Mouse (Mus musculus) adrenal gland, adult 8-10 months (tissue): ENCODE measurements around the gene C1qtnf9. TPM values are rescaled to one million over a fixed set of nuclear protein-coding genes. Genes with fewer than 3 reads are reported as not detected.

Experiments used
- DNase-seq: peaks from one replicate; pipeline ENCODE4 v3.0.0; 2022
- total RNA-seq, 4 experiments: library from RNA; stranded (reverse); gene quantifications; 2 replicates each; pipeline ENCODE4 v1.2.4; 2022

Gene C1qtnf9
- total RNA-seq, 4 experiments from 2014 or later = 2.3 to 6.0 (median 2.7) TPM

- peak; percentile 69 for DNase-seq
Measured at GRCm38 (mm10) chr14:60752892-60753800, 14.8 kb upstream of the C1qtnf9 start.

- no peak for DNase-seq
Measured at GRCm38 (mm10) chr14:60753801-60754126, 14.2 kb upstream of the C1qtnf9 start.

GRCm38 (mm10) chr14:60754656-60755055 is 13.3 kb upstream of the C1qtnf9 start:
- DNase-seq = no peak

- no peak for DNase-seq
Measured at GRCm38 (mm10) chr14:60756271-60756670, 11.7 kb upstream of the C1qtnf9 start.

- DNase-seq = no peak
Measured at GRCm38 (mm10) chr14:60757265-60757664, 10.7 kb upstream of the C1qtnf9 start.

- DNase-seq = no peak
Measured at GRCm38 (mm10) chr14:60757722-60758121, 10.2 kb upstream of the C1qtnf9 start.

GRCm38 (mm10) chr14:60759097-60759496 is 8.8 kb upstream of the C1qtnf9 start:
- DNase-seq = no peak

GRCm38 (mm10) chr14:60761801-60762200 is 6.1 kb upstream of the C1qtnf9 start:
- no peak for DNase-seq

GRCm38 (mm10) chr14:60762754-60763153 is 5.2 kb upstream of the C1qtnf9 start:
- no peak for DNase-seq

GRCm38 (mm10) chr14:60763746-60764145 is 4.2 kb upstream of the C1qtnf9 start:
- no peak for DNase-seq

- DNase-seq = no peak
Measured at GRCm38 (mm10) chr14:60764526-60764925, 3.4 kb upstream of the C1qtnf9 start.

- DNase-seq = no peak
Measured at GRCm38 (mm10) chr14:60765025-60765424, 2.9 kb upstream of the C1qtnf9 start.

- peak; percentile 47 for DNase-seq
Measured at GRCm38 (mm10) chr14:60769340-60769739, 1.4 kb downstream of the C1qtnf9 start.

- no peak for DNase-seq
Measured at GRCm38 (mm10) chr14:60770594-60770993, 2.7 kb downstream of the C1qtnf9 start.

- DNase-seq = no peak
Measured at GRCm38 (mm10) chr14:60771057-60771456, 3.1 kb downstream of the C1qtnf9 start.

GRCm38 (mm10) chr14:60773476-60773875 is 5.5 kb downstream of the C1qtnf9 start:
- DNase-seq = no peak

- no peak for DNase-seq
Measured at GRCm38 (mm10) chr14:60776521-60776920, 8.6 kb downstream of the C1qtnf9 start.

- no peak for DNase-seq
Measured at GRCm38 (mm10) chr14:60777485-60777919, 9.6 kb downstream of the C1qtnf9 start.

- DNase-seq = no peak
Measured at GRCm38 (mm10) chr14:60779198-60779597, 11.3 kb downstream of the C1qtnf9 start.

- no peak for DNase-seq
Measured at GRCm38 (mm10) chr14:60782121-60782656, 14.3 kb downstream of the C1qtnf9 start.

GRCm38 (mm10) chr14:60783196-60783595 is 15.3 kb downstream of the C1qtnf9 start:
- DNase-seq = no peak

GRCm38 (mm10) chr14:60784427-60785315 is 16.7 kb downstream of the C1qtnf9 start, which contains the start of gene Mipep:
Mipep (plus strand) TSS chr14:60784573.
- peak; percentile 78 for DNase-seq

GRCm38 (mm10) chr14:60790103-60790502 is 22.2 kb downstream of the C1qtnf9 start:
- DNase-seq = no peak
